Comparison of ENCODE assay signal across 13 mouse cellular contexts in genomic region chr13:43085226-43085625, GRCm38 (mm10).
"Had no signal": no experiment of that assay in that cellular context is flagged by ENCODE, and none has a peak within 500 bp of the region (broad histone marks: within the 10 kb centered on the region; RNA-seq: fewer than 3 reads in every experiment).

No protein-coding gene starts in this region.

- DNase-seq: kidney, postnatal 10 days; layer of hippocampus, adult 9-11 months; liver; lung, adult 18-20 months; lung, postnatal 10 days; lung, postnatal 4 days; midbrain, embryonic 14.5 days; right cerebral cortex, adult 18-20 months; right cerebral cortex, postnatal 14 days; right cerebral cortex, postnatal 4 days; thymus, adult 2 months; thymus, postnatal 14 days; thymus, postnatal 4 days had no signal
